Mouse (Mus musculus): Measurements from ENCODE around the gene Tex2.

- no peak for TF ChIP-seq ZNF384 (IDR thresholded peaks at IDR 0.05; ENCODE audit: low read depth, low read length)
- TF ChIP-seq ZC3H11A (IDR thresholded peaks at IDR 0.05; ENCODE audit: borderline replicate concordance, low read depth, low read length) = no peak
- TF ChIP-seq HCFC1 (IDR thresholded peaks at IDR 0.05; ENCODE audit: borderline replicate concordance, insufficient read depth, low read length) = no peak
These were observed 125.1 kb downstream of the Tex2 start for GRCm38 (mm10) chr11:106488126-106488561.
